Mouse (Mus musculus) limb, embryonic 14.5 days (tissue): ENCODE measurements around the gene Dhx30. TPM values are rescaled to one million over a fixed set of nuclear protein-coding genes. Genes with fewer than 3 reads are reported as not detected.

ENCODE experiments used
- ATAC-seq: fragments of 200-750 bp; cut with Nextera tagmentation; 2 replicates; pipeline ENCODE4 v1.8.0; 2017; ENCODE audit warnings: low read depth, moderate number of reproducible peaks, moderate TSS enrichment; ENCODE audit not compliant: low FRiP score
- DNase-seq: peaks from one replicate; pipeline ENCODE4 v3.0.0-alpha.2; 2015; ENCODE audit warnings: low spot score
- H3K27ac ChIP-seq: fragments of 300-500 bp; sonication (generic); replicated peaks from 2 replicates; pipeline ENCODE4 v1.5.1; 2014; ENCODE audit warnings: low read depth, mild to moderate bottlenecking, low read length, moderate library complexity, mixed read lengths
- H3K27me3 ChIP-seq: fragments of 300-500 bp; sonication (generic); 2 replicates; pipeline ENCODE4 v1.6.1; 2014; ENCODE audit warnings: low read length, mixed read lengths; ENCODE audit not compliant: control insufficient read depth, insufficient read depth
- H3K36me3 ChIP-seq: fragments of 300-500 bp; sonication (generic); 2 replicates; pipeline ENCODE4 v1.6.1; 2014; ENCODE audit warnings: mild to moderate bottlenecking, low read length, moderate library complexity, mixed read lengths; ENCODE audit not compliant: control insufficient read depth, insufficient read depth
- H3K4me1 ChIP-seq: fragments of 300-500 bp; sonication (generic); 2 replicates; pipeline ENCODE4 v1.6.1; 2014; ENCODE audit warnings: antibody characterized with exemption, low read length, mixed read lengths; ENCODE audit not compliant: control insufficient read depth, insufficient read depth
- H3K4me2 ChIP-seq: fragments of 300-500 bp; sonication (generic); replicated peaks from 2 replicates; pipeline ENCODE4 v1.6.1; 2014; ENCODE audit warnings: low read depth, mild to moderate bottlenecking, low read length, moderate library complexity; ENCODE audit not compliant: severe bottlenecking
- H3K4me3 ChIP-seq: fragments of 300-500 bp; sonication (generic); replicated peaks from 2 replicates; pipeline ENCODE4 v1.5.1; 2014; ENCODE audit warnings: low read length
- H3K9ac ChIP-seq: fragments of 300-500 bp; sonication (generic); 2 replicates; pipeline ENCODE4 v1.6.1; 2014; ENCODE audit warnings: mild to moderate bottlenecking, low read depth, low read length, moderate library complexity; ENCODE audit not compliant: severe bottlenecking
- H3K9me3 ChIP-seq: fragments of 300-500 bp; sonication (generic); 2 replicates; pipeline ENCODE4 v1.6.1; 2016; ENCODE audit warnings: low read length; ENCODE audit not compliant: control insufficient read depth
- POLR2A ChIP-seq: fragments of 200-500 bp; IDR thresholded peaks from 2 replicates; pipeline ENCODE4 v1.8.0; 2012; ENCODE audit warnings: inconsistent platforms, mild to moderate bottlenecking, moderate library complexity, borderline replicate concordance; ENCODE audit not compliant: insufficient read depth, insufficient read length; ENCODE audit errors: extremely low read depth
- WGBS: fragments of 180-500 bp; shearing (Covaris S2); extraction: QIAGEN DNeasy Blood & Tissue Kit; methylation state at CpG from one replicate; pipeline ENCODE4 v1.1.7; 2014; 5-methylcytosine and 5-hydroxymethylcytosine counted together
- polyA plus RNA-seq, 2 experiments: library from polyadenylated mRNA; depleted of rRNA in 1 of 2; stranded (reverse) in 1 of 2; unstranded in 1 of 2; fragments of >200 nt; fragmentation: Nextera tagmentation in 1 of 2; extraction: Ambion mirVana in 1 of 2; gene quantifications; 2 replicates each; pipeline versions ENCODE4 v1.2.1 to v1.2.3; 2012 to 2014

The Dhx30 gene
- polyA plus RNA-seq, 2 experiments: 120 to 121 TPM

DNA sequence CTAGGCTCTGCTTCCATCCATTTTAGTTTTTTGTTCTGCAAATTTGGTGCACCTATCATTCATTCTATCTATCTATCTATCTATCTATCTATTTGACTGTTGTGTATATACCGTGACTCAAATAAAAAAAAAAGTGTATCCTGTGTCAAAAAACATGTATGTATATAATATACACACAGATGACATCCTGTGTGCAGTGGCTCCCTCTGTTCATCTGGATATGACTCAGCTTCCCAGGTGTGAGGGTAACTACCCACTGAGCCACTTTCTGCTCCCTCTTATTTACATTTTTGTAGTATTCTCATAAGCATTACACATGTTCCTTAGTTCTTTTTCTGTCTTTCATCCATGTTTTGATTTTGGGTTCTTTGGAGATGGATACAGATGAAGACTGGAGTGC is 24.5 kb upstream of the Dhx30 start:
- Histone ChIP-seq H3K4me1 (no peaks in the 10 kb centered on the region), H3K27me3 (no peaks in the 10 kb centered on the region), H3K9ac (no peak overlapping the region), H3K4me2 (no peak overlapping the region), H3K9me3 (no peaks in the 10 kb centered on the region), H3K4me3 (no peak overlapping the region), H3K27ac (no peak overlapping the region), H3K36me3 (peaks cover 78% of the 10 kb centered on the region)
- DNase-seq (no peak), ATAC-seq (no peak)
- 98% methylated on average over 1 of the region's 1 CpGs for WGBS
- no peak for TF ChIP-seq POLR2A

DNA sequence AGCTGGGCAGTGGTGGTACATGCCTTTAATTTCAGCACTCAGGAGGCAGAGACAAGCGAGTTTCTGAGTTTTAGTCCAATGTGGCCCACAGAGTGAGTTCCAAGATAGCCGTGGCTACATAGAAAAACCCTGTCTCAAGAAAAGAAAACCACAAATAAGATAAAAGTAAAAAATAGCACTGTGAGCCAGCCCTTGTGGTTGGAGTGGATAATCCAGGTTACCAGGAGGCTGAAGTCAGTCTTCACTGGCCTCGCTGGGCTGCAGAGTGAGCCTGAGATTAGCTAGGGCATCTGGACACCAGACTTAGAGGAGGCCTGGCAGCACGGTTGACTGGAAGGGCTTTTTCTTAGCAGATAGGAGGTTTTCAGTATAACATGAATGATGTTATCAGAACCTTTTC is 21.5 kb upstream of the Dhx30 start:
- Histone ChIP-seq H3K27ac (no peak overlapping the region), H3K36me3 (peaks cover 78% of the 10 kb centered on the region)

DNA sequence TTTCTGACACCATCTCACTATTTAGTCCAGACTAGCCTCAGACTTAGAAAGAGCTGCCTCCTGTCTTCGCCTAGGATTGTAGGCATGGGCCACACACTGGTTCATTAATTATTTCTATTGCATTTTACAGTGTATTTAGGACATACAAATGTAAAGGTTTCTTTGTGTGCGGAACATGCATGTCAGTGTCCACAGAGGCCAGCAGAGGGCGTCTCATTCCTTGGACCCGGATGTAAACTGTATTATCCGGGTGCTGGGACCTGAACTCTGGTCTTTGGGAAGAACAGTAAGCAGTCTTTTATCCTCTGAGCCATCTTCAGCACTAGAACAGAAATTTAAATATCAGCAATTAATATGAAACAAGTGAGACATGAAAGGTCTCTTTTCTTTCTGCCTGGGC is 16.5 kb upstream of the Dhx30 start:
- WGBS: 83% methylated on average over 5 of the region's 5 CpGs
- H3K27me3 ChIP-seq: no peaks in the 10 kb centered on the region
- H3K4me2 ChIP-seq: no peak overlapping the region
- no peak overlapping the region for H3K27ac ChIP-seq
- DNase-seq (no peak), ATAC-seq (no peak)
- peaks cover 42% of the 10 kb centered on the region for H3K36me3 ChIP-seq
- H3K9ac ChIP-seq: no peak overlapping the region
- H3K4me3 ChIP-seq: no peak overlapping the region
- peaks cover 12% of the 10 kb centered on the region for H3K4me1 ChIP-seq
- no peak for TF ChIP-seq POLR2A
- no peaks in the 10 kb centered on the region for H3K9me3 ChIP-seq

More for the DNA sequence above, 21.5 kb upstream of the Dhx30 start:
- DNase-seq: no peak
- no peak overlapping the region for H3K9ac ChIP-seq
- no peak overlapping the region for H3K4me3 ChIP-seq
- H3K9me3 ChIP-seq: no peaks in the 10 kb centered on the region
- H3K4me1 ChIP-seq: peaks cover 3% of the 10 kb centered on the region; the same call in 1 of the 2 replicates
- no peaks in the 10 kb centered on the region for H3K27me3 ChIP-seq
- no peak for TF ChIP-seq POLR2A
- ATAC-seq: no peak
- no peak overlapping the region for H3K4me2 ChIP-seq
- WGBS: 75% methylated on average over 4 of the region's 4 CpGs

DNA sequence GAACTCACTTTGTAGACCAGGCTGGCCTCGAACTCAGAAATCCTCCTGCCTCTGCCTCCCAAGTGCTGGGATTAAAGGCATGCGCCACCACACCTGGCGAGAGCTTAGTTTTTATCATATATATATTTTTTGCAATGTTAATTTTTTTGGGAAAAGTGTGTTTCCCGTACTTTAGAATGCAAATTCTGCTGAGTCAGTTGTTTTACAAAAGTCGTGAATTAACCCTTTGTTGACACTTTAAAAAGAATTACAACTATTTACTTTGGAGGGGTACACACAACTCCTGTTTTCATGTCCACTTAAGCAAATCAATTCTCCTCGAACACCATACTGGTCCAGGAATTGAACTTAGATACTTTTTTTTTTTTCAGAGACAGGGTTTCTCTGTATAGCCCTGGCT is 15.3 kb upstream of the Dhx30 start:
- ATAC-seq (no peak), DNase-seq (no peak)
- Histone ChIP-seq H3K9me3 (no peaks in the 10 kb centered on the region), H3K27ac (no peak overlapping the region), H3K27me3 (no peaks in the 10 kb centered on the region), H3K36me3 (peaks cover 33% of the 10 kb centered on the region), H3K4me3 (peak overlapping the region; percentile 98), H3K9ac (peak overlapping the region; percentile 97; the same call in 1 of the 2 replicates), H3K4me1 (peaks cover 12% of the 10 kb centered on the region), H3K4me2 (peak overlapping the region; percentile 47)
- 56% methylated on average over 6 of the region's 6 CpGs for WGBS
- TF ChIP-seq POLR2A: no peak

DNA sequence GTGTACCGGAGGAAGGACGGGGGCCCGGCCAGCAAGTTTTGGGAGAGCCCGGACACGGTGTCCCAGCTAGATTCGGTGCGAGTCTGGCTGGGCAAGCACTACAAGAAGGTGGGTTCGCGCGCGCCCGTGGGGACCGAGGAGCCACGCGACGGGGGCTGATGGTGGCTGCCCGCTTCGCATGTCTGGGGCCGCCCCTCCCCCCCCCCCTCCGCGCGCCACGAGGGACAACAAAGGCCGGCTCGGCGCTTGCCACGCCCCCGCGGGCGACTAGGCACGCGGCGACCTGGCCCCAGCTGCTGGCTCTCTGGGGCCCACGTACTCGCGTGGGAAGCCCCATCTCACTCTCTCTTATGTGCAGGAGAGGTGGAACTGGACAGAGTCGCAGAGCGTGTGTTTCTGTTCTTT is 14.6 kb upstream of the Dhx30 start:
- WGBS: 0% methylated on average over 11 of the region's 38 CpGs
- peak; percentile 41 for DNase-seq
- no peak for TF ChIP-seq POLR2A
- Histone ChIP-seq H3K9me3 (no peaks in the 10 kb centered on the region), H3K36me3 (peaks cover 27% of the 10 kb centered on the region), H3K4me3 (peak overlapping the region; percentile 98), H3K4me2 (peak overlapping the region; percentile 47), H3K27me3 (no peaks in the 10 kb centered on the region), H3K4me1 (peaks cover 12% of the 10 kb centered on the region), H3K9ac (peak overlapping the region; percentile 97), H3K27ac (peak overlapping the region; percentile 85)
- peak; percentile 70 for ATAC-seq
